ENCODE assay signal across 11 mouse cellular contexts in the genomic region with DNA sequence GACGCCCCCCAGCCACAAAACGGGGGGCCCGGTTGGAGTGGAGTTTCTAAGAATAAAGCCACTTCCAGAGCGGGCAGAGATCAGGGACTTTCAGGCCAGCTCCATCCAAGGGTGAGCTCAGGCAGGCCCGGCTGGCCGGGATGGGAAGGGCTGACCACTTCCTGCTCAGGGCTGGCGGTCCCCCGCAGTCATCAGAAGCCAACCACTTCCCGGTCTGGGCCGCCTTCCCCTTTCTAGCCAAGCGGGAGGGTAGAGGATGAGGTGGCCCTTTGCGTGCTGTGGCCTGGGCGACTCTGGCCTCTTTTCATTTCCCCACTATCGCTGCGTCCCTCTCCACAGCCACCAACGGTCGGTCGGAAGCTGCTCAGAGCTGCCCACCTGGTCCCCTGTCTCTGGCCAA. TPM values are rescaled to one million over a fixed set of nuclear protein-coding genes. Genes with fewer than 3 reads are reported as not detected.
DNase-seq lines count a peak whose midpoint lies in the region; ATAC-seq and TF ChIP-seq lines count a peak whose summit lies in the region.
"Had no signal": no experiment of that assay in that cellular context is flagged by ENCODE, and none has a peak within 500 bp of the region (broad histone marks: within the 10 kb centered on the region; RNA-seq: fewer than 3 reads in every experiment).

No protein-coding gene starts in this region.

- H3K79me2 ChIP-seq in C2C12 (ENCODE audit: control insufficient read depth, insufficient read depth) = no peaks in the 10 kb centered on the region

- H3K27ac ChIP-seq in forebrain, embryonic 15.5 days (replicated peaks) = no peak overlapping the region
- H3K27ac ChIP-seq: embryonic facial prominence, embryonic 12.5 days; heart, embryonic 13.5 days had no signal

- H3K4me2 ChIP-seq in forebrain, embryonic 15.5 days (replicated peaks) = no peak overlapping the region
- H3K4me2 ChIP-seq: embryonic facial prominence, embryonic 12.5 days; heart, embryonic 13.5 days had no signal

- TF ChIP-seq CTCF in C2C12 (IDR thresholded peaks at IDR 0.05; ENCODE audit: control insufficient read depth, insufficient read depth, insufficient read length) = no peak

- H3K79me3 ChIP-seq in C2C12 (ENCODE audit: low read depth) = no peaks in the 10 kb centered on the region

- H3K9ac ChIP-seq in forebrain, embryonic 15.5 days (replicated peaks) = no peak overlapping the region
- H3K9ac ChIP-seq: embryonic facial prominence, embryonic 12.5 days; heart, embryonic 13.5 days had no signal

- ATAC-seq in granulocyte monocyte progenitor cell, adult 5-6 weeks (replicated peaks; ENCODE audit: poor library complexity, severe bottlenecking) = peak; percentile 90
- ATAC-seq in forebrain, embryonic 15.5 days (replicated peaks) = no peak

- 75% methylated on average over 18 of the region's 18 CpGs for WGBS in forebrain, embryonic 15.5 days

- H3K27me3 ChIP-seq in C2C12 (ENCODE audit: control insufficient read depth, insufficient read depth, insufficient read length) = no peaks in the 10 kb centered on the region
- no peaks in the 10 kb centered on the region for H3K27me3 ChIP-seq in forebrain, embryonic 15.5 days
- H3K27me3 ChIP-seq: embryonic facial prominence, embryonic 12.5 days had no signal

- H3K36me3 ChIP-seq in C2C12 (ENCODE audit: control insufficient read depth, insufficient read depth) = no peaks in the 10 kb centered on the region
- H3K36me3 ChIP-seq in forebrain, embryonic 15.5 days = no peaks in the 10 kb centered on the region
- H3K36me3 ChIP-seq: embryonic facial prominence, embryonic 12.5 days; heart, embryonic 13.5 days had no signal

- peak; percentile 22 for DNase-seq in kidney, adult 9 months
- no peak for DNase-seq in kidney, postnatal 14 days
- DNase-seq in lung, postnatal 4 days = peak; percentile 70 to 72
- no peak for DNase-seq in cerebellum, postnatal 4 days (ENCODE audit: low spot score in 2 of 2)
- no peak for DNase-seq in cerebellum, adult 11 months

- H3ac ChIP-seq in C2C12 (ENCODE audit: control insufficient read depth, insufficient read length, low read depth) = peak overlapping the region; percentile 3

- no peak overlapping the region for H3K4me3 ChIP-seq in C2C12 (ENCODE audit: insufficient read depth, poor library complexity, severe bottlenecking)
- no peak overlapping the region for H3K4me3 ChIP-seq in forebrain, embryonic 15.5 days
- H3K4me3 ChIP-seq: embryonic facial prominence, embryonic 12.5 days; heart, embryonic 13.5 days had no signal

- H3K4me1 ChIP-seq in forebrain, embryonic 15.5 days = no peaks in the 10 kb centered on the region
- H3K4me1 ChIP-seq: embryonic facial prominence, embryonic 12.5 days had no signal

- no peaks in the 10 kb centered on the region for H3K9me3 ChIP-seq in forebrain, embryonic 15.5 days
- H3K9me3 ChIP-seq: embryonic facial prominence, embryonic 12.5 days; heart, embryonic 13.5 days had no signal

TF ChIP-seq in C2C12, 6 proteins besides CTCF, POLR2A, EP300 and RAD21:
- no peak for TF ChIP-seq FOSL1 (IDR thresholded peaks at IDR 0.05; ENCODE audit: insufficient read depth, low read length, poor library complexity, severe bottlenecking)
- TF ChIP-seq USF1 (IDR thresholded peaks at IDR 0.05; ENCODE audit: low read depth) = no peak
- no peak for TF ChIP-seq MYOG (IDR thresholded peaks at IDR 0.05; ENCODE audit: control insufficient read depth, extremely low read depth, insufficient read length)
- TF ChIP-seq MYOD1 (IDR thresholded peaks at IDR 0.05; ENCODE audit: control insufficient read depth, insufficient read length, low read depth) = no peak

RNA-seq across cellular contexts. Expression of a gene that starts 50.6 kb away (rescaled TPM):
- 19.5 TPM for polyA plus RNA-seq in C2C12 (2012; fragmentation: generic; extraction: Trizol)
- 45.8 and 50.6 TPM in 2 replicates for total RNA-seq in granulocyte monocyte progenitor cell, adult 5-6 weeks (2014; fragmentation: Nextera tagmentation)
- 5.8 and 7.2 TPM in 2 replicates for total RNA-seq in granulocyte monocyte progenitor cell, adult 5-6 weeks (2017)
- polyA plus RNA-seq in forebrain, embryonic 15.5 days (2015; fragmentation: Nextera tagmentation; extraction: Ambion mirVana) = not detected in 2 replicates
- total RNA-seq: left cerebral cortex, postnatal 25 days had no signal

Comparison
In these comparisons a context has a peak if more than half of its experiments do, and no peak if none do; other contexts are left out.
1. DNase-seq: peak in kidney, adult 9 months (single experiment) and lung, postnatal 4 days (2 of 2); none in kidney, postnatal 14 days (single experiment), cerebellum, postnatal 4 days (0 of 2) and cerebellum, adult 11 months (single experiment).
2. RNA of a gene that starts 50.6 kb away (polyA plus RNA-seq): 19.5 TPM in C2C12 (single experiment); not detected in forebrain, embryonic 15.5 days; every median in the first group is over 10 times any median in the second.